Mouse (Mus musculus): ENCODE results near the gene Neurl4.
"Not testable (repeated sequence)": the region's sequence is repeated elsewhere in the genome, so short reads cannot be mapped to it uniquely, and the experiment has no call there.

The Neurl4 gene

DNA sequence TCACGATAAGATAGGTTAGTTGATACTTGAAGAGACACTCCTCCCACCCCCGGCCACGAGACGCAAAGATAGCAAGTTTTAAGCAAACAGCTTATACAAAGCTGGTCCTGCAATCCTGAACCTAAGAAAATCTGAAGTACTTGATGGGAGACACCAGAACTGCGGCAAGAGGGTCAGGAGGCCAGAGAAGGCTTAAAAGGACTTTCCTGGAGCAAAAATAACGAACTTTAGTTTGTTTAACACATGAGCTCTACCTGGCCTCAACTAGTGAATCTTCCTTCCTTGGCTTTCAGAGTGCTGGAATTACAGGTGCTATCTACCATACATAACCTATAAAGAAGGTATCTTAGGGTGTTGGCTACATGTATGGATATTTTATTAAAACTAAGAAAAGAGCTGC lies 33.8 kb downstream of the Neurl4 start:
- DNase-seq = no peak

DNA sequence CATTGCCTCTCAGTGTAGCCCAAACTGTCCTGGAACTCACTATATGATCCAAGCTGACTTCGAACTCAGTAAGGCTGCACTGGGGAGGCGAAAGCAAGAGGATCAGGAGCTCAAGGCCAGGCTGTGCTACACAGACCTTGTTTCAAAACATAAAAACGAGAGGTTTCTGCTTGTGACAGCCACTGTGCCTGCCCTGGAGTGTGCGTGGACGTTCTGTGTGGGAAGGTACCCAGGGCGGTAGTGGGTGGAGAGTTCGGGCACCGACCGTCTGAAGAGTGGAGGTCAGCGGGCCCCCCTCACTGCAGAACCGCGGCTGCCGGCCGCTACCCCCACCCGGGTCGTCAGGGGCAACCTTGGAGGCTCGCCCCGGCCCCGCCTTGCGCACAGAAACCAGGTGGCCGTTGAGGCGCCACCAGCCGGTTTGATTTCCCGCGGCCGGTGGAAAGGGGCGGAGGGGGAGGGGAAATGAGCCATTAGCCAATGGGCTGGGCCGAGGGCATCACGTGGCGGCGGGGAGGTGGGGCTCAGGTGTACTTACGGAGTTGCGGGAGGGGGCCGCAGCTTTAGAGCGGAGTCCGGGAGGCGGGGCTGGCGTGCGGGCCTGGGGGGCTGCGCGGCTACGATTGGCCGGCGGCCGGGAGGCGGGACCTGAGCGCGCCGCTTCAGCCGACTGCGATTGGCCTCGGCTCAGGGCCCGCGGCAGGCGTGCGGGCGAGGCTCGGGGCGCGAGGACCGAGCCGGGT lies 34.4 kb downstream of the Neurl4 start, which contains the start of gene Ybx2:
TSS of gene Ybx2 (plus strand) at position 660 of the 743 bp plus-strand sequence.
- peak; percentile 85 for DNase-seq

DNA sequence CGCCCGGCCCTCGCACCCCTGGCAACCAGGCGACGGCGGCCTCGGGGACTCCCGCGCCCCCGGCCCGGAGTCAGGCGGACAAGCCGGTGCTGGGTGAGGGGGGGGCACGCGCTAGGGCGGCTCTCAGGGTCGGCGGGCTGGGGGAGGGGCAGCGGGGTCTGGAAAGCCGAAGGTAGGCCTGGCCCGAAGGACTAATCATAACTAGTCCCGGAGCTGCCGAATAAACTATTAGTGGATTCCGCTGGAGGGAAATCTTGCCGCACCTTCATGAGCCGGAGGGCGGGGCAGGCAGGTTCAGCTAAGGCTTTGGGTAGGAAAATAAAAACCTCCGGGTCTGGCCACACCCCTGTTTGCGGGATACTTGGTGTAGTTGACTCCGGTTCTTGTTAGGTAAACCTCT lies 35.3 kb downstream of the Neurl4 start:
- DNase-seq = no peak

DNA sequence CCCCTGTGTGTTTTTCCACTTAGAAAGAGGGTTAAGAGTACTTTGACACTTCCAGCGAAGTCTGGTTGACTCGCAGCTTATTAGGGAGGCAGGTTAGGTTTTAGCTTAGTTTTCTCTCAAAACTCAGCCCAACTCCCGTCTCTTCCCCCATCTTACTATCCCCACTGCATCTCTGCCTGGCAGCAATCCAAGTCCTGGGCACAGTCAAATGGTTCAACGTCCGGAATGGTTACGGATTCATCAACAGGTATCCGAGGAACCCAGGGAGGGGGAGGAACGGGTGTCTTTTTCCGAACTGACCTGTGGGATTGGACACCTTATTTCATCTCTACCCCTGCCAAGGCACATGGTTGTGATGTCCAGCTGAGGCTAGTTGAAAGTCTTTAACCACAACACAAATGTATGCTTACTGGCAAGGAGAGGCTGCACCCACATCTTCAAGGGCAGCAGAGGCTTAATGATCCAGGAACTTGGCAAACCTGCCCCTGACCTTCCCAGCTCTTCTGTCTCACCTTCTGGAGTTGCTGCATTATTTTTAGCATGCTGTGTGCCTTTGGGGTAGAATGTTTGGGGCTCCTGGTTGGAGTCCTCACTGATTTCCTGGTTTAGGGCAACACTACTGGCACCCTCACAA lies 36.0 kb downstream of the Neurl4 start:
- DNase-seq = no peak

DNA sequence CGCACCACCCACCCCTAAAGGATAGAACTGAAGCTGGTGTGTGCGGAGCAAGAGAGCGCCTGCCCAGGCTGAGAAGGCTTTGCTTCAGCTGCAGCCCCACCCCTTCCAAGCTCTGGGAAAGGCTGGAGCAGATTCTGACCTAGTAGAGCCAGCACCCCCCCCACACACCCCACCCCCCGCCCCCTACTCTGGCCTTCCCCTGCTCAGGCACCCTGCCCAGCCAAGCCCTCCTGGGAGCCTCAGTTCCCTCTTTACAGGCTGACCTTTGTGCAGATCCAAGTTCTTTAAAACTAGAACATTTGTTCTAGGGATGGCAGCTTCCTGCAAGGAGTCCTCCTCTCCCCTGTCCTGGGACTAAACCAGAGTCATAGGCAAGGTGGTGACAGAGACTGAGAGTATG lies 36.5 kb downstream of the Neurl4 start:
- no peak for DNase-seq

DNA sequence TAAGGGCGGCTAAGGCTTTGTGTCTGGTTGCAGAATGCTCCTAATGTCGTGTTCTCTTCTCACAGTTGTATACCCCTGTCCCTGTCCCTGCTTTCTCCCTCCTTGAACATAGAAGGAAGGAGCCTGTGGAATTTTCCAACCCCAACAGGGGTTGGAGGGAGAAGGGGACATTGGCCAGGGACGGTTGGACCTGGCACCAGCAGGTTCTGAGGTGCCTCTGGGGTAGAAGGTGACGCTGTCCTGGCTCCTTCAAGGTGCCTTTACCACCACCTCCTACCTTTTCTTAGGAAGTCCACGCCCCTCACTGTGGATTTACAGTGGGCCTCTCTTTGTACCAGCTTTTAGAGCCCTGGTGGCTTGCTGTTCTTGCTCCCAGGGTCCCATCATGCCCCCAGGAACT lies 37.0 kb downstream of the Neurl4 start:
- no peak for DNase-seq

DNA sequence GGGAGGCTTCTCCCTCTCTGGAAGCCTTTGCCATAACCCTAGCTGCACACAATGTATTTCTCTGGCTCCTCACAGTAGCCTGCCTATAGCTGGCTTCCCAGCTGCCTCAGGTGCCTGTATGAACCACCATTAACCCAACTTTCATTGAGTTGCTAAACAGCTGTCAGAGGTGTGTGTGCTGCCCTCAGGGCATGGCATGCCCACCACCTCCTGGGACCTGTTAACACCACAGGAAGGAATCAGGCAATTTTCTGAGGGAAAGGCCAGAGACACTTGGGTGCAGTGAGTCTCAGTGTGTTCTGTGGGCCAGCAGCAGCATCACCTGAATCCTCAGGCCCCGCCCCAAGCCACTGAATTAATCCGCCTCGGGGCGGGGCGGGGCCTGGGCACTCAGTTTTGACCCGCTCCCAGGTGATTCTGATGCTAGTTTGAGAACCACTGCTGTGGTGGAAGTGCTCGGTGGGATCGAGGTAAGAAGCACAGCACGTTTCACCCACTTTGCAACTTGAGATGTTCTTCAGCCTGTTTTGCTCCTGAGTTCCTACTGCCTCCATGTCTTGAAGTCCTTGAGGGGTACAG lies 37.6 kb downstream of the Neurl4 start:
- no peak for DNase-seq

DNA sequence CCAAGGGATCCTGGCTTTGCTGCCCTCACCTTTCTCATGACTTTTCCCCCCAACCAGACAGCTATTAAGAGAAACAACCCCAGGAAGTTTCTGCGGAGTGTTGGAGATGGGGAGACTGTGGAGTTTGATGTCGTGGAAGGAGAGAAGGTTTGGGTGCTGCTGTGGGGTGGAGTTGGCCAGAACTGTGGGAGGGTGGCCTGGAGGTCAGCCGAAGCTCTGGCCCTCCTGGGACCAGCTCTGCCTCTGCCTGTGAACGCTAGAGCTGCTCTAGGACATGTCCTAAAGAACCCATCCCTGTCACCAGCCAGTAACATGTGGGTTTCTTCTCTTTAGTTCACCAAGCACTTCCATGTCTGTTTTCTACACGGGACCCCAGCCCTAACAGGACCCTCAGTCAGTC lies 38.3 kb downstream of the Neurl4 start:
- no peak for DNase-seq

DNA sequence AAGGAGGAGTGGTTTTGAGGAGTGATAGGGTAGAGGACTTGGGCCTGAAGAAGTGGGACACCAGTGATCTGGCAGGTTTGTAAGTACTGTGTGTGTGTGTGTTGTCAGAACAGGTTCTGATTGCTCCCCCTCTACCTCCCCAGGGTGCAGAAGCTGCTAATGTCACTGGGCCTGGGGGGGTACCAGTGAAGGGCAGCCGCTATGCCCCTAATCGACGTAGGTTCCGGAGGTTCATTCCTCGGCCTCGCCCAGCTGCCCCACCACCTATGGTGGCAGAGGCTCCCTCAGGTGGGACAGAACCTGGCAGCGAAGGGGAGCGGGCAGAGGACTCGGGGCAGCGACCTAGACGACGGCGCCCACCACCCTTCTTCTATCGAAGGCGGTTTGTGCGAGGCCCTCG lies 38.9 kb downstream of the Neurl4 start:
- DNase-seq = no peak

DNA sequence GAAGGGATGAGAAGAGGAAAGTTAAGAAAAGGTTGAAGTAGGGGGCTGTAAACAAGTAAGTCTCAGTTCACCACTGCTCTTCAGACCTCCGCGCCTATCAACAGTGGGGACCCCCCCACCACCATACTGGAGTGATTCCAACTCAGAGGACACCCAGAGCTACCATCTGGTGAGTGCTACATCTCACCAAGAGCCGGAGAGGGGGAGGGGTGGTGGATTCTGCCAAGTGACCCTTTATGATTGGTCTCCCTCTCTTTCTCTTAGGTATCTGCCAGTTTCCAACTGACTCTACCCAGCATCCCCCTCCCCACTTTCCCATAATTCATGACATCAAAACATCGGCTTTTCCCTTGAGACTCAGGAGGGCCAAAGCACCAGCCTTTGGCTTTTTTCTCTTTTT lies 40.1 kb downstream of the Neurl4 start:
- DNase-seq = no peak

DNA sequence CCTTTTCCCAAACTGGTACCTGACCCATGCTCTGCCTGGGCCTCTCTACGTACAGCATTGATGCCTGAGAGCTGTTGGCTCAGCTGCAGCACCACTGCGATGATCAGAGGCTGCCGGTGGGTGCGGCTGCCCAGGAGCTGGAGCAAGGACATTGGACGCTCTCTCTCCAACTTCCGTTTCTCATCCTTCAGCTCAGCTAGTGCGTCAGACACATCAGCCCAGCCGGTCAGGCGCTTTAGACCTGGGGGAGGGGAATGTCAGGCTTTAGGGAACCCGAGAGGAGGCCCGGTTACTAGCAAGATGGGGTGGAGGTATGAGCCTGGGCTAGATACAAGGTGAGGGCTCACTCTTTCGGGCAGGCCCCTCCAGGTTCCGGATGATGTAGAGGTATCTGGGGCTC lies 44.3 kb downstream of the Neurl4 start:
- DNase-seq = no peak

DNA sequence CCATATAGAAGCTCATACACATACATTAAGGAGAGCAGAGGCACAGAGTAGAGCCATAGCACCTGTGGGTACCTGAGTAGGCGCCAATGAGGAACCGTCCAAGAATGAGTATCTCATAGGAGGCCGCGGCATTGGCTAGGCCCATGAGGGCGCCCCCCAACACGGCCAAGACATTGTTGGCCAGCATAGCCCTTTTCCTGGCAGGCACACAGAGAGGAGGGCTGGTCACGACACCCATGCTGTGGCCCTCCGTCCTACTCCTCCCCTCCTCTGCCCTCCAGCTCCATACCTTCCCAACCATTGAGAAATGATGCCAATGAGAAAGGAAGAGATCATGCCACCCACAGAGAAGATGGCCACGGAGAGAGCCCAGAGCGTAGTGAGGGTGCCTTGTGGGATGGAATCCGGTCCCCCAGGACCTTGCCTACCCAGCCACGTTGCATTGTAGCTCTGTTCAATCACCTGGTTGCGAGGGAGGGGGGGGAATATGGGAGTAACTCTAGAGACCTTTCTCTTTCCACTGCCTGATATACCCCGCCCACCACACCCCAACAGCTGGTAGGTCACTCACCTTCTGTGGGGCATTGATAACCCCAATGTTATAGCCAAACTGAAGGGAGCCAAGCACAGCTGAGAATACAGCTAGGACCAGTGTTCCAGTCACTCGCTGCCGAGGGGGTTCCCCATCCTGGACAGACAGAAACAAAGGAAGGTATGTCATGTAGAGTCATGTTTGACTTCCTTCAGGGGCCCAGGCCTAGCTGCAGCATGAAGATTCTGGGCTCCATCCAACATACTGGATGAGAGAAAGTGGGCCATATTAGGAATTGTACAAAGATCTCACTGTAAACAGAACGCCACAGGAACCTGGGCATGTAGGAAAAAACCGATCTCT lies 45.4 kb downstream of the Neurl4 start:
- no peak for DNase-seq

DNA sequence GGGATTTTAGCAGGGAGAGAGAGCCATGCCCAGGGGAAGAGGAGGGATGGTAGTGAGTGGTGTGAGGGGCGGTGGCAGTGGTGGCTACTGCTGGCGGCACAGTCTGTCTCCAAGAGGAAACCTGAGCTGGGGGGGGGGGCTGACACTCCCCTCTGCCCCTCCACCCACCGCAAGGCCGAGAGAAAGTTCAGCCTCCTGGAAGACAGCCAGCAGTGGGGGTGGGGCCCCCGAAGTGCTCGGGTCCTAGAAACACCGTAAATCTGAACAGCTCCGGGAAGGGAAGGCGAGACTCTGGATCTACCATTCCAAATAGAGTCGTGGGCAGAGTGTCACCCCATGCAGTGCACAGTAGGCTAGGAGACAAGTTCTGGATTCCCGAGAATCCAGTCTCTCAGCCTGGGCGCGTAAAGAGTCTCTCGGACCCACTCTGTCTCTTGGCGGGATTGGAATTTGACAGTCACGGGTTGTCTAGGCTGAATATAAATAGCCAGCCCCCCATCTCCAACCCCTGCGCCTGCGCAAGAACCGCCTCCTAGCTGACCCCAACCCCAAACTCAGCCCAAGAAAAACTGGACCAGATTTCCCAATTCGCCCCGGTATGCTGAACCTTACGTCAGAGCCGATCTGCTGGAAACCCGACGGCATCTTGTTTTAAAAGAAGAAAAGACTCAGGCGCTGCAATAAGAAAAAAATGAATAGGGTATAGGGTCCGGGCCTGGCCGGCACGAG lies 46.6 kb downstream of the Neurl4 start:
- no peak for DNase-seq

DNA sequence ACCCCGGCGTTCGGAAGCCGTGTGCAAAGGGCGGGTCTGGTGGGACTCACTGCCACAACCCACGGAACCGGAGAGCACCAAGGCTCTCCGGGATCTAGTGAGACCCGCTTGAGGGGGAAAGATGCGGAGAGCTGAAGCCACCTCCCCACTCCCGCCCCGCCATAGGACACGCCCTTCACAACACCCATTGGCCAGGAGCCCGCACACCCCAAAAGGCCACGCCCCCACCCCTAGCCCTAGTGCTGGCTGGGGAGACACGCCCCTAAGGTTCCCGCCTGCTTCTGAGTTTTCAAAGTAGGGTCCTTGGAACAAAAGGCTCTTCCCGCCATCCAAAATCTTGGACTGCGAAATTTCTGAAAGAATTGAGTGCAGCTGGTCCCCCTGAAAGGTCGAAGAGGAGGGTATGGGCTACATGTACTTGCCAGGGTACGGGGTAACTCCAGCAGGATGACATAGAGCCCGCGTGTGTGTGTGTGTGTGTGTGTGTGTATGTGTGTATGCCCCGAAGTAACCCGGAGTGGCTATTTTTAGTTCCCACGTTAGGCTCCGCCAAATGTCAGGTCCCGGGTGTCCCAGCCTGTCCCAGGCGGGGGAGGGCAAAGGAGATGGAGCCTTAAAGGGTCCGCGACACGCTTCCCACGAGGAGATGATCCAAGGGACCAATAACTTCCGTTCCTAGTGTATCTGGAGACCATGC lies 47.3 kb downstream of the Neurl4 start, which contains the start of gene Slc2a4:
TSS of gene Slc2a4 (minus strand) at position 123 of the 697 bp plus-strand sequence.
- peak; percentile 74 for DNase-seq

DNA sequence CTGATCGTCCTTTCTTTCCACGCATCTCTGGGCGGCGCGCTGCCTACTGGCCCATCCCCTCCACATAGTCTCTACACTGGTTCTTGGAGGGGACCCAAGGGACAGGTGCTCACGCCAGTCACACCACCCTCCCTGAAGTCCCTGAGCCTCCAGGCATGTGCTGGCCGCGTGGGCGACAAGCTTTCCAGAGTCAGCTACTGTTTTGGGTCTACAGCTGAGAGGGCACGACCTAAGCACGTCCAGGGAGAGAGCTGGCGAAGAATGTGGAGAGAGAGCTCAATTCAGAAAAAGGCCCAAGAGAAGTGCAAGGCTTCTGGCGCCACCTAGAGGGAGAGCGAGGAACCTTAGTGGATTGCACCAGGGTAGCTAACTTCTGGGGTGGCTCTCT lies 47.9 kb downstream of the Neurl4 start:
- DNase-seq = peak; percentile 76

DNA sequence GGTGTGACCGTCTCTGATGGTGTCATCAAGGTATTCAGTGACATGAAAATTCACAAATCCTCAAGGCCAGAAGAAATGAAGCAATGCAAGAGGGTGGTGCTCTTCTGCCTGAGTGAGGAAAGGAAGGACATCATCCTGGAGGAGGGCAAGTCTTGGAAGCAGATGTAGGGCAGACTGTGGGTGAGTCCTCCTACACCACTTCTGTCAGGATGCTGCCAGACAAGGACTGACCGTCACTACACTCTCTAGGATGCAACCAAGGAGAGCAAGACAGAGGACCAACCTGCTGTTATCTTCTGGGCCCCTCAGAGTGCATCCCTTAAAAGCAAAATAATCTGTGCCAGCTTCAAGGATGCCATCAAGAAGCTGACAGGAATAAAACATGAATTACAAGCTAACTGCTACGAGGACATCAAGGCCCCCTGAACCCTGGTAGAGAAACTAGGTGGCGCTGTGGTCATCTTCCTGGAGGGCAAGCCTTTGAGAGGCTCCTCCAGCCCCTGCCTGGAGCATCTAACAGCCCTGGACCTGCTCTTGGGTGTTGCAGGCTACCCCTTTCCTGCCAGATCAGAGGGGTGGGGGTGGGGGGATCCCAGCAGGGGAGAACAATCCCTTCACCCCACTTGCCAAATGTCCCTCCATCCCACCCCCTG lies 50.1 kb downstream of the Neurl4 start:
- no peak for DNase-seq

DNA sequence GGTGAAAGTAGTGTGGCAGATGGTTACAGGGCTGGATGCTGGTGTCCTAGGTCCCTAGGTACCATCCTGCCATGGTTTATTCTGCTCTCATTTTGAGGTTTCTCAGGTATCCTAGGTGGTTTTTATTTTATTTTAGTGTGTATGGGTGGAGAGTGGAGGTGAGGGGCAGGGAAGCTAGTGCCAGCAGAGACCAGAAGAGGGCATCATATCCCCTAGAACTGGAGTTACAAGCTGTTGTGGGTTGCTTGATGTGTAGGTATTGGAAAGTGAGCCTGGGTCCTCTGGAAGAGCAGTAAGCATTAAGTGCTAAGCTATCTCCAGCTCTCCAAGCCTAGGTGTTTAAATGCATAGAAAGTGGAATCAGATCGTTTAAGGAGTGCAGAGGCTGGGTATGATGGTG lies 51.4 kb downstream of the Neurl4 start:
- no peak for DNase-seq

DNA sequence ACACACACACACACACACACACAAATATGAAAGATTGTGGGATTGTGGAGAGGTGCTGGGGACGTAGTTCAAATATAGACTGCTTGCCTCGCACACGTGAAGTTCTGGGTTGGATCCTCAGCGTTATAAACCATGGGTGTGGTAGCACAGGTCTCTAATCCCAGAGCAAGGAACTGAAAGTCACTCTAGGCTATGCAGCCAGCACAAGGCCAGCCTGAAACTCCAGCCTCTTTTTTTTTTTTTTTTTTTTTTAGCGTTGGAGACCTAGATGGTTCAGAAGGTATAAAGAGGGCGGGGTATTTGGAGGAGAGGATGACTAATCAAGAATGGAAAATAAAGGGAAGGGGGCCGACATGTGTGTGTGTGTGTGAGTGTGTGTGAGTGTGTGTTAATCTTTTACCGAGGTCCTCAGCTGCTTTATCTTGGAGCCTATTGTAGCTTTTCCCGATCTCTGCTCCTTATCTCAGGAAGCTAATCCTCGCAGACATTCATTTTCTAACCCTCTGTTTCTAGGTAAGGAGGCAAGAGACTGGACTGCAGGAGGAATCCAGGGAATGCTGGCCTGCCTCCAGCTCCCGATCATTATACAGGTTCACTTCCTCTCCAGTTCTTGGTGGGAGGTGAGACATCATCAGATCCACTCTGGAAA lies 52.5 kb downstream of the Neurl4 start:
- no peak for DNase-seq

DNA sequence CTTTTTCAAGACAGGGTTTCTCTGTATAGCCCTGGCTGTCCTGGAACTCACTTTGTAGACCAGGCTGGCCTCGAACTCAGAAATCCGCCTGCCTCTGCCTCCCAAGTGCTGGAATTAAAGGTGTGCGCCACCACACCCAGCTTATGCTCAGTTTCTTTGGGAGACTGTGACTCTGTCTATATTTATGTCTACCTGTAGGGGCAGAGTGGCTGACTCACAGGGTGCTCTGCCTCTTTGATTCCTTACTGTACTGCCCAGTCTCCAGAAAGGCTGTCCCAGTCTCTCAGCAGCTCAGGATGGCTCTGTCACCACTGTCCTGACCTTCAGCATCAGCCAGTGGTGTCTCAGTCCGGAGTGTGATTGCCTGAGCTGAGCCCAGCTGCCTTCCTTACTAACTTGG lies 54.7 kb downstream of the Neurl4 start:
- DNase-seq = not testable (repeated sequence)

DNA sequence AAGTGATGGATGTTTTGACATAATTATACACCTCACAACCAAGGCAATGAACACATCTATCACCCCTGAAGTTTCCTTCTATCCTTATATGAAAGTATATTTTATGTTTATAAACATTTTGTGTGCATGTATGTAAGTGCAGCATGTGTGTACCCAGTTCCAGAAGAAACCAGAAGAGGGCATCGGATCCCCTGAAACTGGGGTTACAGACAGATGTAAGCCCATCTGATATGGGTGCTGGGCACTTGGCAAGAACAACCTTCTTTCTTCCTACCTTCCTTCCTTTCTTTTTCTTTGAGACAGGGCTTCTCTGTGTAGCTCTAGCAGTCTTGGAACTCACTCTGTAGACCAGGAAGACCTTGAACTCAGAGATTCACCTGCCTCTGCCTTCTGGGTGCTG lies 55.3 kb downstream of the Neurl4 start:
- no peak for DNase-seq

DNA sequence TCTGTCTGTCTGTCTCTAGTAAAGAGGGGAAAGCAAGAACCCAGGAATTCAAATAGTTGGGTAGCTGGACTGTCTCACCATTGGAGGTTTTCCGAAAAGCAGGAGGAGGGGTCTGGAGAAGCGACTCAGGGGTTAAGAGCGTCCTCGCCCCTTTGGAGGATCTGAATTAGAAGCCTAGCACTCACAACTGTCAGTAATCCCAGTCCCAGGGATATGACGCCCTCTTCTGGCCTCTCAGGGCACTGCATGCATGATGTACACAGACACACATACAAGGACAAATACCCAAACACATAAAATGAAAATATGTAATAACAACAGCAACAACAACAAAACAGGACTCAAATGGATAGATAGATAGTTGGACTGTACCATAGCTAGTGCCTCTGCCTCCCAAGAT lies 59.7 kb downstream of the Neurl4 start:
- no peak for DNase-seq

Measured in layer of hippocampus, adult 9-11 months (tissue).